ENCODE assay signal across 10 mouse cellular contexts in genomic region chr8:84021096-84021495, GRCm38 (mm10). TPM values are rescaled to one million over a fixed set of nuclear protein-coding genes. Genes with fewer than 3 reads are reported as not detected.
DNase-seq lines count a peak whose midpoint lies in the region; ATAC-seq and TF ChIP-seq lines count a peak whose summit lies in the region.
"Had no signal": no experiment of that assay in that cellular context is flagged by ENCODE, and none has a peak within 500 bp of the region (broad histone marks: within the 10 kb centered on the region; RNA-seq: fewer than 3 reads in every experiment).

Palm3 (plus strand) TSS chr8:84021471.

- TF ChIP-seq EP300 in ES-Bruce4 (IDR thresholded peaks at IDR 0.05; ENCODE audit: insufficient read depth, low read depth, low read length), result no peak

- peak within 1 kb of the TSS; percentile 22; the same call in 1 of the 2 replicates for H3K4me2 ChIP-seq in heart, embryonic 15.5 days
- peak within 1 kb of the TSS; percentile 25 for H3K4me2 ChIP-seq in embryonic facial prominence, embryonic 14.5 days (ENCODE audit: low read depth, low read length)

- ATAC-seq in heart, embryonic 15.5 days (replicated peaks; ENCODE audit: insufficient number of reproducible peaks, insufficient read depth, low FRiP score, low read depth), result no peak
- ATAC-seq in embryonic facial prominence, embryonic 14.5 days (ENCODE audit: low read depth), result peak; percentile 50; the same call in 1 of the 2 replicates
- ATAC-seq in megakaryocyte, adult 5-6 weeks (ENCODE audit: poor library complexity, severe bottlenecking), result no peak

- TF ChIP-seq POLR2A in ES-Bruce4 (IDR thresholded peaks at IDR 0.05; ENCODE audit: insufficient read depth, low read length), result no peak

- TF ChIP-seq CTCF in ES-Bruce4 (IDR thresholded peaks at IDR 0.05; ENCODE audit: low read depth, low read length), result no peak
- no peak for TF ChIP-seq CTCF in layer of hippocampus, adult 2 months (conservative IDR thresholded peaks at IDR 0.05)

- no peak within 1 kb of the TSS for H3K9ac ChIP-seq in heart, embryonic 15.5 days
- H3K9ac ChIP-seq in ES-Bruce4 (ENCODE audit: low read depth, poor library complexity, severe bottlenecking), result peak within 1 kb of the TSS; percentile 58
- H3K9ac ChIP-seq in embryonic facial prominence, embryonic 14.5 days (ENCODE audit: low read depth, low read length), result no peak within 1 kb of the TSS

- no peak within 1 kb of the TSS for H3K27ac ChIP-seq in heart, embryonic 15.5 days
- H3K27ac ChIP-seq in ES-Bruce4 (ENCODE audit: insufficient read depth, low read length), result peak within 1 kb of the TSS; percentile 55
- no peak within 1 kb of the TSS for H3K27ac ChIP-seq in embryonic facial prominence, embryonic 14.5 days (replicated peaks; ENCODE audit: low read depth, low read length)
- H3K27ac ChIP-seq in layer of hippocampus, adult 2 months, result no peak within 1 kb of the TSS

- H3K4me1 ChIP-seq in heart, embryonic 15.5 days (replicated peaks), result peaks cover 44% of the 10 kb centered on the region
- H3K4me1 ChIP-seq in ES-Bruce4 (ENCODE audit: control insufficient read depth, insufficient read depth, low read length), result peaks cover 15% of the 10 kb centered on the region
- 0 out of 2 replicates have a peak, but pooled peaks cover 5% of the 10 kb centered on the region for H3K4me1 ChIP-seq in embryonic facial prominence, embryonic 14.5 days (ENCODE audit: control insufficient read depth, insufficient read depth, low read length)

- DNase-seq in heart, postnatal 4 days, result no peak
- DNase-seq in embryonic facial prominence, embryonic 14.5 days (ENCODE audit: low spot score), result no peak
- peak; percentile 77 to 93 for DNase-seq in kidney, postnatal 25 days
- no peak for DNase-seq in adrenal gland, adult 18-20 months (ENCODE audit: low spot score in 2 of 2)
- no peak for DNase-seq in layer of hippocampus, adult 2 months (ENCODE audit: low spot score in 2 of 2)

- peaks cover 34% of the 10 kb centered on the region for H3K27me3 ChIP-seq in heart, embryonic 15.5 days
- H3K27me3 ChIP-seq in ES-Bruce4 (ENCODE audit: control insufficient read depth, insufficient read depth, low read length, poor library complexity, severe bottlenecking), result no peaks in the 10 kb centered on the region
- 0 out of 2 replicates have a peak, but pooled peaks cover 7% of the 10 kb centered on the region for H3K27me3 ChIP-seq in embryonic facial prominence, embryonic 14.5 days (replicated peaks; ENCODE audit: control insufficient read depth, insufficient read depth, low read length)

- WGBS in heart, embryonic 15.5 days, result 10% methylated on average over 18 of the region's 18 CpGs
- WGBS in embryonic facial prominence, embryonic 14.5 days, result 12% methylated on average over 18 of the region's 18 CpGs

- H3K36me3 ChIP-seq in heart, embryonic 15.5 days, result no peaks in the 10 kb centered on the region
- H3K36me3 ChIP-seq in ES-Bruce4 (ENCODE audit: control insufficient read depth, insufficient read depth, low read length, poor library complexity, severe bottlenecking), result no peaks in the 10 kb centered on the region
- H3K36me3 ChIP-seq in embryonic facial prominence, embryonic 14.5 days (ENCODE audit: control insufficient read depth, insufficient read depth, low read length), result no peaks in the 10 kb centered on the region

- H3K9me3 ChIP-seq in heart, embryonic 15.5 days (replicated peaks), result no peaks in the 10 kb centered on the region
- H3K9me3 ChIP-seq in ES-Bruce4 (replicated peaks; ENCODE audit: control insufficient read depth, insufficient read depth, low read length, poor library complexity, severe bottlenecking), result no peaks in the 10 kb centered on the region
- no peaks in the 10 kb centered on the region for H3K9me3 ChIP-seq in embryonic facial prominence, embryonic 14.5 days (ENCODE audit: control insufficient read depth, low read length)

- H3K4me3 ChIP-seq in heart, embryonic 15.5 days, result no peak within 1 kb of the TSS
- H3K4me3 ChIP-seq in ES-Bruce4 (ENCODE audit: low read depth, low read length), result peak within 1 kb of the TSS; percentile 38
- H3K4me3 ChIP-seq in embryonic facial prominence, embryonic 14.5 days (ENCODE audit: low read depth, low read length), result 0 out of 2 replicates have a peak within 1 kb of the TSS, but pooled peaks have one; percentile 2
- H3K4me3 ChIP-seq in layer of hippocampus, adult 2 months, result no peak within 1 kb of the TSS
- H3K4me3 ChIP-seq: erythroblast, embryonic 14.5 days had no signal

RNA-seq across cellular contexts. Expression of gene Palm3, which starts in this region (rescaled TPM):
- 1.2 and 1.9 TPM in 2 replicates for polyA plus RNA-seq in heart, embryonic 15.5 days (2015; fragmentation: Nextera tagmentation; extraction: Ambion mirVana)
- under 1 TPM; 0.31 to 0.38 TPM for total RNA-seq in heart, postnatal 4 days (2021)
- polyA plus RNA-seq in ES-Bruce4 (2011; ENCODE audit: insufficient read depth, insufficient read length, low read depth, missing spikeins), result 61.7 and 62.8 TPM in 2 replicates
- 3.3 and 3.6 TPM in 2 replicates for polyA plus RNA-seq in embryonic facial prominence, embryonic 14.5 days (2014; fragmentation: Nextera tagmentation; extraction: Ambion mirVana)
- total RNA-seq in megakaryocyte, adult 5-6 weeks (2015), result not detected in 2 replicates
- not detected in 2 replicates for total RNA-seq in megakaryocyte, adult 5-6 weeks (2017)
- total RNA-seq in adrenal gland, adult 18-20 months (2021), result under 1 TPM; 0.33 to 0.38 TPM
- total RNA-seq in layer of hippocampus, adult 2 months (2021), result 1 to 10 TPM; 2.8 TPM
- total RNA-seq: megakaryocyte-erythroid progenitor cell, adult 5-6 weeks had no signal
- polyA plus RNA-seq: erythroblast, embryonic 14.5 days had no signal

Comparison
In these comparisons a context has a peak if more than half of its experiments do, and no peak if none do; other contexts are left out.
1. RNA of gene Palm3 (polyA plus RNA-seq): 61.7 to 62.8 TPM in ES-Bruce4; 3.3 to 3.6 TPM in embryonic facial prominence, embryonic 14.5 days and 1.2 to 1.9 TPM in heart, embryonic 15.5 days; every median in the first group is over 10 times any median in the second.
2. H3K4me3 ChIP-seq: peak in ES-Bruce4 (single experiment) and embryonic facial prominence, embryonic 14.5 days (single experiment); none in heart, embryonic 15.5 days (single experiment) and layer of hippocampus, adult 2 months (single experiment).
3. DNase-seq: peak in kidney, postnatal 25 days (2 of 2); none in heart, postnatal 4 days (single experiment), embryonic facial prominence, embryonic 14.5 days (single experiment), adrenal gland, adult 18-20 months (0 of 2) and layer of hippocampus, adult 2 months (0 of 2).